Mouse (Mus musculus): Measurements from ENCODE around the gene Mipol1. TPM values are rescaled to one million over a fixed set of nuclear protein-coding genes. Genes with fewer than 3 reads are reported as not detected.

The Mipol1 gene
- polyA plus RNA-seq, 1 experiment from 2014 or later, result 7.7 TPM

GRCm38 (mm10) chr12:57339053-57339452 lies 108.8 kb downstream of the Mipol1 start:
- no peak for ATAC-seq (ENCODE audit: insufficient number of reproducible peaks, insufficient read depth, low FRiP score, low read depth)
- Histone ChIP-seq H3K9me3 (ENCODE audit: control insufficient read depth, low read length) (no peaks in the 10 kb centered on the region), H3K4me2 (ENCODE audit: low read length) (no peak overlapping the region), H3K4me3 (ENCODE audit: control insufficient read depth in 1 of 2, insufficient read depth in 1 of 2, low read depth in 1 of 2, low read length in 2 of 2) (no peak overlapping the region), H3K4me1 (ENCODE audit: control insufficient read depth in 2 of 2, insufficient read depth in 2 of 2, low read length in 2 of 2) (no peaks in the 10 kb centered on the region), H3K27me3 (ENCODE audit: control insufficient read depth, insufficient read depth, low read length) (no peaks in the 10 kb centered on the region), H3K9ac (ENCODE audit: low read length) (no peak overlapping the region), H3K27ac (replicated peaks in 1 of 2; ENCODE audit: control insufficient read depth in 1 of 2, insufficient read depth in 1 of 2, low read depth in 2 of 2, low read length in 2 of 2) (no peak overlapping the region), H3K36me3 (ENCODE audit: control insufficient read depth, insufficient read depth, low read length) (no peaks in the 10 kb centered on the region)
- 71% methylated on average over 1 of the region's 1 CpGs for WGBS

GRCm38 (mm10) chr12:57340111-57340510 lies 109.9 kb downstream of the Mipol1 start:
- no peak for ATAC-seq (ENCODE audit: insufficient number of reproducible peaks, insufficient read depth, low FRiP score, low read depth)
- Histone ChIP-seq H3K4me2 (ENCODE audit: low read length) (no peak overlapping the region), H3K9ac (ENCODE audit: low read length) (no peak overlapping the region), H3K9me3 (ENCODE audit: control insufficient read depth, low read length) (no peaks in the 10 kb centered on the region), H3K4me3 (ENCODE audit: control insufficient read depth in 1 of 2, insufficient read depth in 1 of 2, low read depth in 1 of 2, low read length in 2 of 2) (no peak overlapping the region), H3K4me1 (ENCODE audit: control insufficient read depth in 2 of 2, insufficient read depth in 2 of 2, low read length in 2 of 2) (no peaks in the 10 kb centered on the region), H3K27ac (replicated peaks in 1 of 2; ENCODE audit: control insufficient read depth in 1 of 2, insufficient read depth in 1 of 2, low read depth in 2 of 2, low read length in 2 of 2) (no peak overlapping the region), H3K27me3 (ENCODE audit: control insufficient read depth, insufficient read depth, low read length) (no peaks in the 10 kb centered on the region), H3K36me3 (ENCODE audit: control insufficient read depth, insufficient read depth, low read length) (no peaks in the 10 kb centered on the region)
- WGBS, result 76% methylated on average over 2 of the region's 2 CpGs

- H3K4me1 ChIP-seq (ENCODE audit: control insufficient read depth in 2 of 2, insufficient read depth in 2 of 2, low read length in 2 of 2), result no peaks in the 10 kb centered on the region
- H3K36me3 ChIP-seq (ENCODE audit: control insufficient read depth, insufficient read depth, low read length), result no peaks in the 10 kb centered on the region
- H3K4me2 ChIP-seq (ENCODE audit: low read length), result no peak overlapping the region
- ATAC-seq (ENCODE audit: insufficient number of reproducible peaks, insufficient read depth, low FRiP score, low read depth), result no peak
- 76% methylated on average over 2 of the region's 2 CpGs for WGBS
- no peak overlapping the region for H3K9ac ChIP-seq (ENCODE audit: low read length)
- H3K4me3 ChIP-seq (ENCODE audit: control insufficient read depth in 1 of 2, insufficient read depth in 1 of 2, low read depth in 1 of 2, low read length in 2 of 2), result no peak overlapping the region
- H3K27ac ChIP-seq (replicated peaks in 1 of 2; ENCODE audit: control insufficient read depth in 1 of 2, insufficient read depth in 1 of 2, low read depth in 2 of 2, low read length in 2 of 2), result no peak overlapping the region
- no peaks in the 10 kb centered on the region for H3K27me3 ChIP-seq (ENCODE audit: control insufficient read depth, insufficient read depth, low read length)
- H3K9me3 ChIP-seq (ENCODE audit: control insufficient read depth, low read length), result no peaks in the 10 kb centered on the region
These were observed 132.5 kb downstream of the Mipol1 start for GRCm38 (mm10) chr12:57362732-57363131.

- WGBS, result 80% methylated on average over 7 of the region's 7 CpGs
These were observed 133.8 kb downstream of the Mipol1 start for GRCm38 (mm10) chr12:57364027-57364426.

GRCm38 (mm10) chr12:57371790-57372547 lies 141.7 kb downstream of the Mipol1 start:
- H3K27me3 ChIP-seq (ENCODE audit: control insufficient read depth, insufficient read depth, low read length), result no peaks in the 10 kb centered on the region
- no peak overlapping the region for H3K27ac ChIP-seq (replicated peaks in 1 of 2; ENCODE audit: control insufficient read depth in 1 of 2, insufficient read depth in 1 of 2, low read depth in 2 of 2, low read length in 2 of 2)
- no peak overlapping the region for H3K4me3 ChIP-seq (ENCODE audit: control insufficient read depth in 1 of 2, insufficient read depth in 1 of 2, low read depth in 1 of 2, low read length in 2 of 2)
- no peak overlapping the region for H3K9ac ChIP-seq (ENCODE audit: low read length)
- WGBS, result 75% methylated on average over 3 of the region's 3 CpGs
- 0 out of 2 replicates have a peak, but pooled peaks cover 2% of the 10 kb centered on the region for H3K36me3 ChIP-seq (ENCODE audit: control insufficient read depth, insufficient read depth, low read length)
- no peak for ATAC-seq (ENCODE audit: insufficient number of reproducible peaks, insufficient read depth, low FRiP score, low read depth)
- no peaks in the 10 kb centered on the region for H3K9me3 ChIP-seq (ENCODE audit: control insufficient read depth, low read length)
- H3K4me2 ChIP-seq (ENCODE audit: low read length), result no peak overlapping the region
- no peaks in the 10 kb centered on the region for H3K4me1 ChIP-seq (ENCODE audit: control insufficient read depth in 2 of 2, insufficient read depth in 2 of 2, low read length in 2 of 2)

More at GRCm38 (mm10) chr12:57364027-57364426, 133.8 kb downstream of the Mipol1 start:
- 0 out of 2 replicates have a peak, but pooled peaks cover 2% of the 10 kb centered on the region for H3K36me3 ChIP-seq (ENCODE audit: control insufficient read depth, insufficient read depth, low read length)
- no peaks in the 10 kb centered on the region for H3K27me3 ChIP-seq (ENCODE audit: control insufficient read depth, insufficient read depth, low read length)
- H3K4me2 ChIP-seq (ENCODE audit: low read length), result no peak overlapping the region
- H3K9me3 ChIP-seq (ENCODE audit: control insufficient read depth, low read length), result no peaks in the 10 kb centered on the region
- no peaks in the 10 kb centered on the region for H3K4me1 ChIP-seq (ENCODE audit: control insufficient read depth in 2 of 2, insufficient read depth in 2 of 2, low read length in 2 of 2)
- no peak overlapping the region for H3K27ac ChIP-seq (replicated peaks in 1 of 2; ENCODE audit: control insufficient read depth in 1 of 2, insufficient read depth in 1 of 2, low read depth in 2 of 2, low read length in 2 of 2)
- no peak overlapping the region for H3K4me3 ChIP-seq (ENCODE audit: control insufficient read depth in 1 of 2, insufficient read depth in 1 of 2, low read depth in 1 of 2, low read length in 2 of 2)
- H3K9ac ChIP-seq (ENCODE audit: low read length), result no peak overlapping the region
- no peak for ATAC-seq (ENCODE audit: insufficient number of reproducible peaks, insufficient read depth, low FRiP score, low read depth)

GRCm38 (mm10) chr12:57382797-57383196 lies 152.6 kb downstream of the Mipol1 start:
- Histone ChIP-seq H3K4me2 (ENCODE audit: low read length) (no peak overlapping the region), H3K27me3 (ENCODE audit: control insufficient read depth, insufficient read depth, low read length) (no peaks in the 10 kb centered on the region), H3K4me1 (ENCODE audit: control insufficient read depth in 2 of 2, insufficient read depth in 2 of 2, low read length in 2 of 2) (no peaks in the 10 kb centered on the region), H3K9ac (ENCODE audit: low read length) (no peak overlapping the region), H3K9me3 (ENCODE audit: control insufficient read depth, low read length) (no peaks in the 10 kb centered on the region), H3K27ac (replicated peaks in 1 of 2; ENCODE audit: control insufficient read depth in 1 of 2, insufficient read depth in 1 of 2, low read depth in 2 of 2, low read length in 2 of 2) (no peak overlapping the region), H3K36me3 (ENCODE audit: control insufficient read depth, insufficient read depth, low read length) (no peaks in the 10 kb centered on the region), H3K4me3 (ENCODE audit: control insufficient read depth in 1 of 2, insufficient read depth in 1 of 2, low read depth in 1 of 2, low read length in 2 of 2) (no peak overlapping the region)
- 62% methylated on average over 6 of the region's 6 CpGs for WGBS
- ATAC-seq (ENCODE audit: insufficient number of reproducible peaks, insufficient read depth, low FRiP score, low read depth), result no peak

- no peak for ATAC-seq (ENCODE audit: insufficient number of reproducible peaks, insufficient read depth, low FRiP score, low read depth)
- no peak overlapping the region for H3K27ac ChIP-seq (replicated peaks in 1 of 2; ENCODE audit: control insufficient read depth in 1 of 2, insufficient read depth in 1 of 2, low read depth in 2 of 2, low read length in 2 of 2)
- no peak overlapping the region for H3K4me2 ChIP-seq (ENCODE audit: low read length)
- H3K9ac ChIP-seq (ENCODE audit: low read length), result no peak overlapping the region
- WGBS, result 69% methylated on average over 2 of the region's 2 CpGs
- H3K9me3 ChIP-seq (ENCODE audit: control insufficient read depth, low read length), result no peaks in the 10 kb centered on the region
- no peaks in the 10 kb centered on the region for H3K4me1 ChIP-seq (ENCODE audit: control insufficient read depth in 2 of 2, insufficient read depth in 2 of 2, low read length in 2 of 2)
- H3K4me3 ChIP-seq (ENCODE audit: control insufficient read depth in 1 of 2, insufficient read depth in 1 of 2, low read depth in 1 of 2, low read length in 2 of 2), result no peak overlapping the region
- no peaks in the 10 kb centered on the region for H3K27me3 ChIP-seq (ENCODE audit: control insufficient read depth, insufficient read depth, low read length)
- H3K36me3 ChIP-seq (ENCODE audit: control insufficient read depth, insufficient read depth, low read length), result no peaks in the 10 kb centered on the region
These were observed 157.5 kb downstream of the Mipol1 start for GRCm38 (mm10) chr12:57387588-57388292.
